Mouse (Mus musculus): ENCODE results near the gene Ncam1. TPM values are rescaled to one million over a fixed set of nuclear protein-coding genes. Genes with fewer than 3 reads are reported as not detected.

The Ncam1 gene
- polyA plus RNA-seq, 1 experiment from 2014 or later: 28.2 TPM

DNA sequence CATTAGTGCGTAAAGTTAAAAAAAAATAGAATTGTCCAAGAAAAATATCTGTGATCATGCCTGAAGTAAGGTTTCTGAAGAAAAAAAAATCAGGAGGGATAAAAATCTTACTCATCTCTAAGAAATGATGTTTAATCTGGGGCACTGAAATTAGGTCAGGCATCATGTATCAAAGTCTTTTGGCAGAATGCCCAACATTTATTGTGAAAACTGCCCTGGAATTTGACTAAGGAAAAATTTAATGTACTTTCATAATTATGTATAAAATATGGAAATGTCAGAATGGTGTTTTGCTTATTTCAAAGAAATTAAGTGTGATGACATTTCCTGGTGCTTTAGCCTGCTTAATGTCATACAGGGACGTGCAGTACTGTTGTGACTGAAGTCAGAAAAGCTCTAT is 52.5 kb downstream of the Ncam1 start:
- no peaks in the 10 kb centered on the region for H3K27me3 ChIP-seq
- H3K9ac ChIP-seq: no peak overlapping the region
- ATAC-seq (ENCODE audit: borderline replicate concordance, extremely low read depth, low FRiP score, low TSS enrichment): no peak
- peaks cover 4% of the 10 kb centered on the region; the same call in 1 of the 2 replicates for H3K4me1 ChIP-seq
- H3K27ac ChIP-seq: no peak overlapping the region
- H3K36me3 ChIP-seq: no peaks in the 10 kb centered on the region
- H3K4me2 ChIP-seq: no peak overlapping the region
- no peaks in the 10 kb centered on the region for H3K9me3 ChIP-seq
- WGBS: 50% methylated on average over 2 of the region's 2 CpGs
- no peak overlapping the region for H3K4me3 ChIP-seq

DNA sequence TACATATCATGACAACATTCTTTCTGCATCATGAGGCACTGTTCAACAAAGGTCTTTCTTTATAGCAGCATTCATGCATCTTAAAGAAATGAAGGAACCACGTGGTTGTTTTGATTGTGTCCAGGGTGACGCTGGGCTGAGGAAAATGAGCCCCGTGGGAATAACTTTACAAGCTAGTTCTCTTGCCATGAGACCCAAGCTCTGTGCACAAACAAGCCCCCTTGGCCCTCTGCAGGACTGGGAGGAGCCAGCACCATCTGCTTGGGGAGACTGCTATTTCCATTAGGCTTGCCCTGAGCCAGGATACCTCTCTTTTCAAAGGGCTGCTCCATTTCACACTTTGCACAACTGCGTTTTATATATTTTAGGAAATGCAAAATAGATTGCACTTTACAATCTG is 53.0 kb downstream of the Ncam1 start:
- H3K27ac ChIP-seq: no peak overlapping the region
- peaks cover 4% of the 10 kb centered on the region; the same call in 1 of the 2 replicates for H3K4me1 ChIP-seq
- H3K4me3 ChIP-seq: no peak overlapping the region
- H3K27me3 ChIP-seq: no peaks in the 10 kb centered on the region
- no peak overlapping the region for H3K4me2 ChIP-seq
- H3K36me3 ChIP-seq: no peaks in the 10 kb centered on the region
- no peak overlapping the region for H3K9ac ChIP-seq
- ATAC-seq (ENCODE audit: borderline replicate concordance, extremely low read depth, low FRiP score, low TSS enrichment): no peak
- 42% methylated on average over 4 of the region's 4 CpGs for WGBS
- H3K9me3 ChIP-seq: no peaks in the 10 kb centered on the region

GRCm38 (mm10) chr9:49744286-49744685 is 54.4 kb downstream of the Ncam1 start:
- H3K4me1 ChIP-seq: peaks cover 4% of the 10 kb centered on the region; the same call in 1 of the 2 replicates
- H3K4me3 ChIP-seq: no peak overlapping the region
- no peak overlapping the region for H3K4me2 ChIP-seq
- no peak overlapping the region for H3K9ac ChIP-seq
- H3K27ac ChIP-seq: no peak overlapping the region
- ATAC-seq (ENCODE audit: borderline replicate concordance, extremely low read depth, low FRiP score, low TSS enrichment): no peak
- no peaks in the 10 kb centered on the region for H3K27me3 ChIP-seq
- no peaks in the 10 kb centered on the region for H3K36me3 ChIP-seq
- H3K9me3 ChIP-seq: no peaks in the 10 kb centered on the region
- 59% methylated on average over 2 of the region's 2 CpGs for WGBS

GRCm38 (mm10) chr9:49739935-49740334 is 58.8 kb downstream of the Ncam1 start:
- Histone ChIP-seq H3K9me3 (no peaks in the 10 kb centered on the region), H3K4me3 (no peak overlapping the region), H3K27ac (no peak overlapping the region), H3K27me3 (no peaks in the 10 kb centered on the region), H3K4me2 (no peak overlapping the region), H3K4me1 (no peaks in the 10 kb centered on the region), H3K9ac (no peak overlapping the region), H3K36me3 (no peaks in the 10 kb centered on the region)
- no peak for ATAC-seq (ENCODE audit: borderline replicate concordance, extremely low read depth, low FRiP score, low TSS enrichment)
- 82% methylated on average over 6 of the region's 6 CpGs for WGBS

DNA sequence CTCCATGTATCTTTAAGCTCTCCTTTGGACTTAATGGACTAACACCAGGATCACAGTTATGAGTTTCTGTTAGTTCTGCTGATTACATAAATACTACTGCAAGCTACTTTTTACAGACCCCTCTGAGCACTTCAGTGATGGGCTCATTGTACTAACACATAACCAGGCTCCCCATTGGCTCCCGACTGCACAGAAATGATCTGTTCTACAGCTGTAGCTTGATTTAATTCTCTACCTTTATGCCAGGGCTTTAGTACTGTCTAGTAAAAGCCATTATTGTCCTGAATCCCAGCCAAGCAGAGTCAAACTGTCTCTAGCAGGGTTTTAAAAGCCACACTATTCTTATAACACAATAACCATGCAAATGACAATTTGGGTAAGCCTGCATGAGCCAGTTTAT is 60.2 kb downstream of the Ncam1 start:
- H3K9me3 ChIP-seq: no peaks in the 10 kb centered on the region
- no peak for ATAC-seq (ENCODE audit: borderline replicate concordance, extremely low read depth, low FRiP score, low TSS enrichment)
- H3K9ac ChIP-seq: no peak overlapping the region
- no peak overlapping the region for H3K4me3 ChIP-seq
- no peak overlapping the region for H3K4me2 ChIP-seq
- no peaks in the 10 kb centered on the region for H3K4me1 ChIP-seq
- no peaks in the 10 kb centered on the region for H3K36me3 ChIP-seq
- H3K27ac ChIP-seq: no peak overlapping the region
- WGBS: 68% methylated on average over 1 of the region's 1 CpGs
- H3K27me3 ChIP-seq: no peaks in the 10 kb centered on the region

GRCm38 (mm10) chr9:49737166-49737565 is 61.6 kb downstream of the Ncam1 start:
- Histone ChIP-seq H3K36me3 (no peaks in the 10 kb centered on the region), H3K4me3 (no peak overlapping the region), H3K4me1 (no peaks in the 10 kb centered on the region), H3K9me3 (no peaks in the 10 kb centered on the region), H3K27ac (no peak overlapping the region), H3K27me3 (no peaks in the 10 kb centered on the region), H3K9ac (no peak overlapping the region), H3K4me2 (no peak overlapping the region)
- WGBS: 83% methylated on average over 6 of the region's 6 CpGs
- ATAC-seq (ENCODE audit: borderline replicate concordance, extremely low read depth, low FRiP score, low TSS enrichment): no peak

DNA sequence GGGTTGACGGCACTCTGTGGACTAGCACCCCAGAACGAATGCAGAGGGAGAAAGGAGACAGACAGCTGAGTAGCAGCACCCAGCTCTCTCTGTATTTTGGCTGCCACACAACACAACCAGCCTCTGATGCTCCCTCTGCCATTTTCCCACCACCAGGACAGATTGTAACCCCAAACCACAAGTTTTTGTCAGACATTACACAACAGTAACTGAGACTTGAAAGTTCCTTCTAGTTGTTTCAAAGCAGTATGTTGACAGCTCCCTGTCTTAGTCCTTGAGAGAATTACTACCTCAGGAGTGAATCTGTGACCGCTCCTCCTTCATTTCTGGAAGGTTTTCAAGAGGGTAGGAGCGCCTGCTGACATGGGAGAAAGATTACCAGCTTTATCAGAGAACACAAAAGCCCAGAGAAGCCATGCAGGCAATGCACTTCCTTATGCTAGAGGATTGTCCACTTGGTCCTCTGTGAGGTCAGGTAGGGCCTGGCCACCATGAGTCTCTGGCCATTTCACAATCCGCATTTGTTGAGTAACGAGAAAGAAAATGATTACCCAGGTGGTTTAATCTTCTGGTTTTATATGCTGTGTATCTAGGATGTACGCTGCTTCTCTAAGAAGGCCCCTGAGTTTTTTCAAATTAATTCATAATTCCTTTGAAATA is 64.2 kb downstream of the Ncam1 start:
- no peak overlapping the region for H3K9ac ChIP-seq
- H3K27ac ChIP-seq: no peak overlapping the region
- no peaks in the 10 kb centered on the region for H3K27me3 ChIP-seq
- no peaks in the 10 kb centered on the region for H3K9me3 ChIP-seq
- no peak for ATAC-seq (ENCODE audit: borderline replicate concordance, extremely low read depth, low FRiP score, low TSS enrichment)
- H3K4me1 ChIP-seq: no peaks in the 10 kb centered on the region
- WGBS: 81% methylated on average over 7 of the region's 7 CpGs
- H3K4me2 ChIP-seq: no peak overlapping the region
- H3K36me3 ChIP-seq: no peaks in the 10 kb centered on the region
- no peak overlapping the region for H3K4me3 ChIP-seq

DNA sequence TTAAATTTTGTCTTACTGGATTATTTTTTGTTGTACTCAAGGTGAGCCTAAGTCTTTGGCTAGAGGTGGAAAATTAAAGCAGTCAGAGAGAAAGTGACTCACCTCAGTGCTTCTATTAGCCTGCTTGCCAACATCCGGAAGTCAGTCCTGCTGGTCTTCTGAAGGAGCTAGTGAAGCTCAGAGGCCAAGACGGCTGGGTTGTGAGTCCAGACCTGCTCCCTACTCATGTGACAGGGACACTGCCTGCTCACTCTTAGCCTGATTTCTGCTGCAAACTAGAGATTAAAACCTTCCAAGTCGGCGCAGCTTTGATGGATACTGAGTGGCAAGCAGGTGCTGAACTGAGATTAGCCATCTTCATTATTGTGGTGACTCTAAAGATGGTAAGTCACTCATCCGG is 65.0 kb downstream of the Ncam1 start:
- no peak for ATAC-seq (ENCODE audit: borderline replicate concordance, extremely low read depth, low FRiP score, low TSS enrichment)
- H3K27me3 ChIP-seq: no peaks in the 10 kb centered on the region
- WGBS: 73% methylated on average over 5 of the region's 5 CpGs
- H3K9me3 ChIP-seq: no peaks in the 10 kb centered on the region
- no peak overlapping the region for H3K27ac ChIP-seq
- no peaks in the 10 kb centered on the region for H3K4me1 ChIP-seq
- H3K4me2 ChIP-seq: no peak overlapping the region
- H3K36me3 ChIP-seq: no peaks in the 10 kb centered on the region
- no peak overlapping the region for H3K9ac ChIP-seq
- H3K4me3 ChIP-seq: no peak overlapping the region

GRCm38 (mm10) chr9:49729479-49729878 is 69.2 kb downstream of the Ncam1 start:
- Histone ChIP-seq H3K27me3 (no peaks in the 10 kb centered on the region), H3K27ac (no peak overlapping the region)
- WGBS: 34% methylated on average over 3 of the region's 3 CpGs

DNA sequence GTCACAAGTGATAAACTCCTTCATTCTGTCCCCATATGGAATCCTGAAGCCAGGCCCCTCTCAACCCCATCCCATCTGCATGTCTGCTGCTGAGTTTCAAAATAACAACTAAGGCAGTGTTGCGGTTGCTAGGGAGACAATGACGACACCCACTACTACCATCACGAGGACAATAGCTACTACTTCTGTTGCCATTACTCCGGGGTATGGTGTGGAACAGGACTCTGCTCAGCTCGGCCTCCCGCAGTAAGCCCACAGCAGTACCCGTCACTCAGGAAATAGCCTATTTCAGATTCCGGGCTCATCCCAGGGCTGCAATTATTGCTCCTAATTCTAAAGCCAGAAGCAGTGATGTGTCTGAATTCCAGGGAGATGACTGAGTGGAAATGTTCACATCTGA is 70.5 kb downstream of the Ncam1 start:
- no peaks in the 10 kb centered on the region for H3K9me3 ChIP-seq
- H3K4me3 ChIP-seq: no peak overlapping the region
- no peak overlapping the region for H3K4me2 ChIP-seq
- H3K4me1 ChIP-seq: no peaks in the 10 kb centered on the region
- no peak overlapping the region for H3K27ac ChIP-seq
- ATAC-seq (ENCODE audit: borderline replicate concordance, extremely low read depth, low FRiP score, low TSS enrichment): no peak
- no peaks in the 10 kb centered on the region for H3K27me3 ChIP-seq
- H3K9ac ChIP-seq: no peak overlapping the region
- no peaks in the 10 kb centered on the region for H3K36me3 ChIP-seq
- WGBS: 77% methylated on average over 8 of the region's 8 CpGs

More at GRCm38 (mm10) chr9:49729479-49729878, 69.2 kb downstream of the Ncam1 start:
- Histone ChIP-seq H3K4me2 (no peak overlapping the region), H3K4me3 (no peak overlapping the region), H3K4me1 (no peaks in the 10 kb centered on the region), H3K36me3 (no peaks in the 10 kb centered on the region), H3K9ac (no peak overlapping the region), H3K9me3 (no peaks in the 10 kb centered on the region)
- ATAC-seq (ENCODE audit: borderline replicate concordance, extremely low read depth, low FRiP score, low TSS enrichment): no peak

DNA sequence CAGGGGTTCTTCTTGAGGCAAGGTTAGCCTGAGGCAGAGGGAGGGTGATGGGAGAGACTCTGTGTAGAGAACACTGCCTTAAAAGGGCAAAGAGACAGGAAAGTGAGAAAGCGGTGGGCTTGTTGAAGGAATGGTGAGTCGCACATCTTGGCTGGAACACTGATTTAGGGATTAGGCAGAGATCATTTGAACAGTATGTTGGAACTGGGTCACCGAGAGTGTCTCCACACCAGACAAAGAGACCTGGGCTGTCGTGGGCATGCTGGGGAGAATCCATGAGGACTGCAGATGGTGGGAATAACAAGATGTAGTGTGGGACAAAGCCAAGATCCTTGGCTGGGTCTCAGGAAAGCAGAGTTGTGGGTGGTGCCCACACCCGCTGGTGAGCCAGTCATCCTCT is 76.0 kb downstream of the Ncam1 start:
- no peak overlapping the region for H3K27ac ChIP-seq
- 73% methylated on average over 5 of the region's 5 CpGs for WGBS

DNA sequence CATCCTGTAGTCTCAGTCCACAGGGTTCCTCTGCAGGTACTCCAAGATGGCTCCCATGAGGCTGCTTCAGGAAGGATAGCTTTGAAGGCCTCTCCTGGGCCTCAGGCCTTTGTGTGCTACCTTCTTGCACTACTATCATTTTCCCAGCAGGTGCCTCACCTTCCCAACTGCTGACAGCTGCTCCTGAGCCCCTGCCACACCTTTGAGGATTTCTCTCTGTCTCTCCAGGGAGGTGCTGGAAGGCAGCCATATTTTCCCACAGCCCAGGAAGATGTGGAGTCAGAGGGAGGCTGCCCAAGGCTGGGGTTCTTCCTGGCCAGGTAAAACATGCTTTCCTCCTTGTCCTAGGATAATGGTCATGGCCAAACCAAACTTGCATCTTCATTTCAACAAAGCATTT is 83.6 kb downstream of the Ncam1 start:
- no peaks in the 10 kb centered on the region for H3K9me3 ChIP-seq
- H3K4me1 ChIP-seq: no peaks in the 10 kb centered on the region
- no peak for ATAC-seq (ENCODE audit: borderline replicate concordance, extremely low read depth, low FRiP score, low TSS enrichment)
- no peak overlapping the region for H3K4me3 ChIP-seq
- no peaks in the 10 kb centered on the region for H3K27me3 ChIP-seq
- no peak overlapping the region for H3K9ac ChIP-seq
- no peak overlapping the region for H3K27ac ChIP-seq
- H3K36me3 ChIP-seq: no peaks in the 10 kb centered on the region
- no peak overlapping the region for H3K4me2 ChIP-seq

More for the DNA sequence above, 76.0 kb downstream of the Ncam1 start:
- no peaks in the 10 kb centered on the region for H3K27me3 ChIP-seq
- ATAC-seq (ENCODE audit: borderline replicate concordance, extremely low read depth, low FRiP score, low TSS enrichment): no peak
- H3K36me3 ChIP-seq: no peaks in the 10 kb centered on the region
- H3K4me2 ChIP-seq: no peak overlapping the region
- no peak overlapping the region for H3K4me3 ChIP-seq
- H3K9me3 ChIP-seq: no peaks in the 10 kb centered on the region
- H3K4me1 ChIP-seq: no peaks in the 10 kb centered on the region
- no peak overlapping the region for H3K9ac ChIP-seq

GRCm38 (mm10) chr9:49714091-49714490 is 84.6 kb downstream of the Ncam1 start:
- Histone ChIP-seq H3K4me1 (no peaks in the 10 kb centered on the region), H3K4me3 (no peak overlapping the region), H3K27me3 (no peaks in the 10 kb centered on the region), H3K36me3 (no peaks in the 10 kb centered on the region), H3K9ac (no peak overlapping the region), H3K9me3 (no peaks in the 10 kb centered on the region), H3K27ac (no peak overlapping the region), H3K4me2 (no peak overlapping the region)
- WGBS: 79% methylated on average over 3 of the region's 3 CpGs
- no peak for ATAC-seq (ENCODE audit: borderline replicate concordance, extremely low read depth, low FRiP score, low TSS enrichment)

Data from lung, embryonic 15.5 days (tissue).